Mouse (Mus musculus) stomach, embryonic 16.5 days (tissue): ENCODE results near the gene Sec22a. TPM values are rescaled to one million over a fixed set of nuclear protein-coding genes. Genes with fewer than 3 reads are reported as not detected.

Source experiments
- ATAC-seq: fragments of 200-750 bp; cut with Nextera tagmentation; 2 replicates; pipeline ENCODE4 v1.8.0; 2017; ENCODE audit warnings: moderate number of reproducible peaks, moderate TSS enrichment; ENCODE audit not compliant: insufficient read depth, low FRiP score
- H3K27ac ChIP-seq: fragments of 300-500 bp; sonication (generic); 2 replicates; pipeline ENCODE4 v1.5.1; 2014; ENCODE audit warnings: low read length
- H3K27me3 ChIP-seq: fragments of 300-500 bp; sonication (generic); 2 replicates; pipeline ENCODE4 v1.6.1; 2014; ENCODE audit warnings: low read length, control low read depth, mixed read lengths; ENCODE audit not compliant: control insufficient read depth, insufficient read depth
- H3K36me3 ChIP-seq: fragments of 300-500 bp; sonication (generic); 2 replicates; pipeline ENCODE4 v1.6.1; 2014; ENCODE audit warnings: low read length; ENCODE audit not compliant: control insufficient read depth, insufficient read depth
- H3K4me1 ChIP-seq: fragments of 300-500 bp; sonication (generic); 2 replicates; pipeline ENCODE4 v1.6.1; 2014; ENCODE audit warnings: low read length, control low read depth, mixed read lengths; ENCODE audit not compliant: control insufficient read depth, insufficient read depth
- H3K4me2 ChIP-seq: fragments of 300-500 bp; sonication (generic); 2 replicates; pipeline ENCODE4 v1.6.1; 2014; ENCODE audit warnings: low read depth, low read length, mixed read lengths
- H3K4me3 ChIP-seq: fragments of 300-500 bp; sonication (generic); replicated peaks from 2 replicates; pipeline ENCODE4 v1.5.1; 2014; ENCODE audit warnings: mild to moderate bottlenecking, low read length
- H3K9ac ChIP-seq: fragments of 300-500 bp; sonication (generic); 2 replicates; pipeline ENCODE4 v1.6.1; 2014; ENCODE audit warnings: low read length
- H3K9me3 ChIP-seq: fragments of 300-500 bp; sonication (generic); replicated peaks from 2 replicates; pipeline ENCODE4 v1.6.1; 2016; ENCODE audit warnings: low read length, control low read depth; ENCODE audit not compliant: control insufficient read depth
- WGBS: fragments of 180-500 bp; shearing (Covaris S2); extraction: QIAGEN DNeasy Blood & Tissue Kit; methylation state at CpG from one replicate; pipeline ENCODE4 v1.1.7; 2014; 5-methylcytosine and 5-hydroxymethylcytosine counted together
- polyA plus RNA-seq: library from polyadenylated mRNA; unstranded; fragments of >200 nt; fragmentation: Nextera tagmentation; extraction: Ambion mirVana; gene quantifications from 2 replicates; pipeline ENCODE4 v1.2.1, GENCODE M21; 2015

The Sec22a gene
- 46.2 and 47.2 TPM in 2 replicates for polyA plus RNA-seq

- H3K27ac ChIP-seq = peak within 1 kb of the TSS; percentile 86
- peak within 1 kb of the TSS; percentile 88 for H3K4me2 ChIP-seq
- peak within 1 kb of the TSS; percentile 95 for H3K9ac ChIP-seq
- H3K27me3 ChIP-seq = no peaks in the 10 kb centered on the region
- no peaks in the 10 kb centered on the region for H3K36me3 ChIP-seq
- H3K9me3 ChIP-seq = no peaks in the 10 kb centered on the region
- ATAC-seq = peak; percentile 99
- H3K4me3 ChIP-seq = peak within 1 kb of the TSS; percentile 95
- H3K4me1 ChIP-seq = peaks cover 4% of the 10 kb centered on the region
- WGBS = under 1% methylated on average over 67 of the region's 67 CpGs
Observed at GRCm38 (mm10) chr16:35363150-35364062, at the start of gene Sec22a. Sec22a (minus strand) TSS chr16:35363918.

GRCm38 (mm10) chr16:35406706-35407105 lies 43.0 kb upstream of the Sec22a start:
- Histone ChIP-seq H3K9me3 (no peaks in the 10 kb centered on the region), H3K4me1 (no peaks in the 10 kb centered on the region), H3K36me3 (no peaks in the 10 kb centered on the region), H3K9ac (no peak overlapping the region), H3K4me3 (no peak overlapping the region), H3K27ac (no peak overlapping the region), H3K27me3 (no peaks in the 10 kb centered on the region), H3K4me2 (no peak overlapping the region)
- 68% methylated on average over 4 of the region's 4 CpGs for WGBS
- no peak for ATAC-seq

GRCm38 (mm10) chr16:35406166-35406565 lies 42.4 kb upstream of the Sec22a start:
- ATAC-seq = no peak
- H3K27me3 ChIP-seq = no peaks in the 10 kb centered on the region
- no peak overlapping the region for H3K4me3 ChIP-seq
- H3K9me3 ChIP-seq = no peaks in the 10 kb centered on the region
- H3K9ac ChIP-seq = no peak overlapping the region
- H3K4me1 ChIP-seq = no peaks in the 10 kb centered on the region
- H3K27ac ChIP-seq = no peak overlapping the region
- 75% methylated on average over 4 of the region's 4 CpGs for WGBS
- no peaks in the 10 kb centered on the region for H3K36me3 ChIP-seq
- no peak overlapping the region for H3K4me2 ChIP-seq

- no peak overlapping the region for H3K4me2 ChIP-seq
- no peak overlapping the region for H3K27ac ChIP-seq
- WGBS = 94% methylated on average over 14 of the region's 14 CpGs
- no peaks in the 10 kb centered on the region for H3K27me3 ChIP-seq
- H3K4me1 ChIP-seq = no peaks in the 10 kb centered on the region
- no peak overlapping the region for H3K4me3 ChIP-seq
- H3K9ac ChIP-seq = no peak overlapping the region
- H3K9me3 ChIP-seq = no peaks in the 10 kb centered on the region
- H3K36me3 ChIP-seq = no peaks in the 10 kb centered on the region
- ATAC-seq = no peak
Observed at GRCm38 (mm10) chr16:35405348-35406080, 41.8 kb upstream of the Sec22a start.

GRCm38 (mm10) chr16:35404864-35405263 lies 41.1 kb upstream of the Sec22a start:
- WGBS = 80% methylated on average over 5 of the region's 5 CpGs
- H3K27me3 ChIP-seq = no peaks in the 10 kb centered on the region
- no peak for ATAC-seq
- no peak overlapping the region for H3K9ac ChIP-seq
- no peaks in the 10 kb centered on the region for H3K36me3 ChIP-seq
- H3K27ac ChIP-seq = no peak overlapping the region
- no peak overlapping the region for H3K4me2 ChIP-seq
- no peak overlapping the region for H3K4me3 ChIP-seq
- H3K9me3 ChIP-seq = no peaks in the 10 kb centered on the region
- no peaks in the 10 kb centered on the region for H3K4me1 ChIP-seq

GRCm38 (mm10) chr16:35403891-35404290 lies 40.2 kb upstream of the Sec22a start:
- ATAC-seq = no peak
- Histone ChIP-seq H3K4me3 (no peak overlapping the region), H3K36me3 (no peaks in the 10 kb centered on the region), H3K9me3 (no peaks in the 10 kb centered on the region), H3K4me2 (no peak overlapping the region), H3K4me1 (no peaks in the 10 kb centered on the region), H3K27me3 (no peaks in the 10 kb centered on the region), H3K27ac (no peak overlapping the region), H3K9ac (no peak overlapping the region)
- WGBS = 88% methylated on average over 8 of the region's 8 CpGs

- Histone ChIP-seq H3K9ac (no peak overlapping the region), H3K27ac (no peak overlapping the region), H3K4me2 (no peak overlapping the region), H3K36me3 (no peaks in the 10 kb centered on the region), H3K4me3 (no peak overlapping the region), H3K4me1 (no peaks in the 10 kb centered on the region), H3K9me3 (no peaks in the 10 kb centered on the region), H3K27me3 (no peaks in the 10 kb centered on the region)
- ATAC-seq = no peak
- 90% methylated on average over 9 of the region's 9 CpGs for WGBS
Observed at GRCm38 (mm10) chr16:35403356-35403755, 39.6 kb upstream of the Sec22a start.

GRCm38 (mm10) chr16:35392813-35393212 lies 29.1 kb upstream of the Sec22a start:
- ATAC-seq = no peak
- no peak overlapping the region for H3K4me2 ChIP-seq
- H3K36me3 ChIP-seq = no peaks in the 10 kb centered on the region
- WGBS = 87% methylated on average over 8 of the region's 8 CpGs
- H3K27me3 ChIP-seq = no peaks in the 10 kb centered on the region
- H3K4me1 ChIP-seq = no peaks in the 10 kb centered on the region
- no peak overlapping the region for H3K4me3 ChIP-seq
- no peak overlapping the region for H3K9ac ChIP-seq
- no peak overlapping the region for H3K27ac ChIP-seq
- no peaks in the 10 kb centered on the region for H3K9me3 ChIP-seq

GRCm38 (mm10) chr16:35385654-35386053 lies 21.9 kb upstream of the Sec22a start:
- Histone ChIP-seq H3K27me3 (no peaks in the 10 kb centered on the region), H3K36me3 (no peaks in the 10 kb centered on the region), H3K9me3 (no peaks in the 10 kb centered on the region), H3K27ac (no peak overlapping the region), H3K4me2 (no peak overlapping the region), H3K4me3 (no peak overlapping the region), H3K4me1 (no peaks in the 10 kb centered on the region), H3K9ac (no peak overlapping the region)
- 73% methylated on average over 3 of the region's 3 CpGs for WGBS
- no peak for ATAC-seq
